Mouse (Mus musculus) A20 (cell line): ENCODE measurements around the gene Clcn6.
A peak's percentile ranks its signal among the peaks of the same experiment; 100 is the strongest.
"Not testable (repeated sequence)": the region's sequence is repeated elsewhere in the genome, so short reads cannot be mapped to it uniquely, and the experiment has no call there.

Experiments
- DNase-seq: peaks from one replicate; pipeline ENCODE4 v3.0.0-alpha.2; 2011; ENCODE audit warnings: low read depth, low spot score

Clcn6 gene

GRCm38 (mm10) chr4:148065702-148066400 lies 27.2 kb upstream of the Clcn6 start:
- DNase-seq = peak; percentile 40

GRCm38 (mm10) chr4:148061086-148061480 lies 22.5 kb upstream of the Clcn6 start:
- no peak for DNase-seq

- peak; percentile 29 for DNase-seq
Observed at GRCm38 (mm10) chr4:148060120-148061085, 21.8 kb upstream of the Clcn6 start.

- no peak for DNase-seq
Observed at GRCm38 (mm10) chr4:148058993-148059392, 20.4 kb upstream of the Clcn6 start.

- DNase-seq = no peak
Observed at GRCm38 (mm10) chr4:148058218-148058819, 19.7 kb upstream of the Clcn6 start.

- DNase-seq = no peak
Observed at GRCm38 (mm10) chr4:148057661-148058209, 19.1 kb upstream of the Clcn6 start.

GRCm38 (mm10) chr4:148056801-148057200 lies 18.2 kb upstream of the Clcn6 start:
- DNase-seq = no peak

GRCm38 (mm10) chr4:148056246-148056645 lies 17.6 kb upstream of the Clcn6 start:
- DNase-seq = no peak

- DNase-seq = no peak
Observed at GRCm38 (mm10) chr4:148054961-148055695, 16.5 kb upstream of the Clcn6 start.

- DNase-seq = no peak
Observed at GRCm38 (mm10) chr4:148053417-148053920, 14.8 kb upstream of the Clcn6 start.

- DNase-seq = no peak
Observed at GRCm38 (mm10) chr4:148052976-148053375, 14.4 kb upstream of the Clcn6 start.

- no peak for DNase-seq
Observed at GRCm38 (mm10) chr4:148051886-148052285, 13.3 kb upstream of the Clcn6 start.

- no peak for DNase-seq
Observed at GRCm38 (mm10) chr4:148051046-148051776, 12.6 kb upstream of the Clcn6 start.

GRCm38 (mm10) chr4:148050396-148050914 lies 11.8 kb upstream of the Clcn6 start:
- DNase-seq = not testable (repeated sequence)

GRCm38 (mm10) chr4:148046450-148047031 lies 7.9 kb upstream of the Clcn6 start:
- DNase-seq = no peak

GRCm38 (mm10) chr4:148044113-148044512 lies 5.5 kb upstream of the Clcn6 start:
- no peak for DNase-seq

- not testable (repeated sequence) for DNase-seq
Observed at GRCm38 (mm10) chr4:148043327-148043726, 4.7 kb upstream of the Clcn6 start.

- DNase-seq = no peak
Observed at GRCm38 (mm10) chr4:148041611-148042191, 3.1 kb upstream of the Clcn6 start.

GRCm38 (mm10) chr4:148040933-148041610 lies 2.5 kb upstream of the Clcn6 start:
- DNase-seq = no peak
